ENCODE assay signal across 10 mouse cellular contexts in the genomic region with DNA sequence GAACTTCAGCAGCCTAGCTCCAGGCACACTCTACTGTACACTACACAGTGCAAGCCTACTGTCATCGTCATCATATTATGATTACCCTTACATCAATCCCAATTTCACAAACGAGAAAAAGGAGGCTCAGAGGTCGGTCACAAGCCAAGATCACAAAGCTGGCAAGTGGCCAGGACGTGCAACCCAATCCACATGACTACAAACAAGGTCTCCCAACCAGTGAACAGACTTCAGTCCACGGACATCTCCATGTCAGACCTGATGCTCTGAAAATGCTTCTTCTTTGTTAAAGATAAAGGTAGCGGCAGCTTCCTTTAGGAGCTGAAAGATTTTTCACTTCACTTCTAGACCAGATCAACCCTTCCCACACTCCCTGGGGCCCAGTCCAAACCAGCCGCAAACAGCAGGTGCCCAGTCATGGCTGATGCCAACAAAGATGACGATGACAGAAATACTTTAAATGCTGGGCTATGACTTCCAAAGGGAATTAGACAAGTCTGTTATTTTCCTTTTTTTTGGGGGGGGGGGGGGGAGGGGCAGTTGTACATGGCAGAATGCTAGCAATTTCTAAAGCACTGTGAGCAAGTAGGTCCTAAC.
DNase-seq lines count a peak whose midpoint lies in the region; ATAC-seq lines count a peak whose summit lies in the region.
"Had no signal": no experiment of that assay in that cellular context is flagged by ENCODE, and none has a peak within 500 bp of the region (broad histone marks: within the 10 kb centered on the region; RNA-seq: fewer than 3 reads in every experiment).

No protein-coding gene starts in this region.

- H3K9me3 ChIP-seq in forebrain, embryonic 13.5 days (replicated peaks) = no peaks in the 10 kb centered on the region
- no peaks in the 10 kb centered on the region for H3K9me3 ChIP-seq in midbrain, embryonic 14.5 days (ENCODE audit: control insufficient read depth, low read length)

- H3K4me3 ChIP-seq in forebrain, embryonic 13.5 days = no peak overlapping the region
- no peak overlapping the region for H3K4me3 ChIP-seq in midbrain, embryonic 14.5 days (replicated peaks; ENCODE audit: low read depth, low read length)
- H3K4me3 ChIP-seq: erythroblast, embryonic 14.5 days had no signal

- 52% methylated on average over 8 of the region's 8 CpGs for WGBS in forebrain, embryonic 13.5 days
- WGBS in midbrain, embryonic 14.5 days = 68% methylated on average over 8 of the region's 8 CpGs

- ATAC-seq in forebrain, embryonic 13.5 days = peak; percentile 26
- no peak for ATAC-seq in midbrain, embryonic 14.5 days (ENCODE audit: low FRiP score, low TSS enrichment)

- H3K27me3 ChIP-seq in forebrain, embryonic 13.5 days = no peaks in the 10 kb centered on the region
- H3K27me3 ChIP-seq in midbrain, embryonic 14.5 days (ENCODE audit: control insufficient read depth, insufficient read depth, low read length) = no peaks in the 10 kb centered on the region

- peak overlapping the region; percentile 27; the same call in 1 of the 2 replicates for H3K4me2 ChIP-seq in forebrain, embryonic 13.5 days
- no peak overlapping the region for H3K4me2 ChIP-seq in midbrain, embryonic 14.5 days (ENCODE audit: low read length)

- peaks cover 58% of the 10 kb centered on the region for H3K4me1 ChIP-seq in forebrain, embryonic 13.5 days
- peaks cover 17% of the 10 kb centered on the region for H3K4me1 ChIP-seq in midbrain, embryonic 14.5 days (ENCODE audit: control insufficient read depth, insufficient read depth, low read length)

- H3K9ac ChIP-seq in forebrain, embryonic 13.5 days = no peak overlapping the region
- no peak overlapping the region for H3K9ac ChIP-seq in midbrain, embryonic 14.5 days (replicated peaks; ENCODE audit: low read length)

- H3K36me3 ChIP-seq in forebrain, embryonic 13.5 days (ENCODE audit: poor library complexity, severe bottlenecking) = no peaks in the 10 kb centered on the region
- no peaks in the 10 kb centered on the region for H3K36me3 ChIP-seq in midbrain, embryonic 14.5 days (ENCODE audit: control insufficient read depth, insufficient read depth, low read length)

- peak overlapping the region; percentile 91 for H3K27ac ChIP-seq in forebrain, embryonic 13.5 days
- H3K27ac ChIP-seq in midbrain, embryonic 14.5 days (replicated peaks; ENCODE audit: low read depth, low read length) = peak overlapping the region; percentile 46

- peak; percentile 10 for DNase-seq in kidney, adult 18-20 months
- DNase-seq in kidney, adult 8-10 months = no peak
- DNase-seq in adrenal gland, postnatal 25 days = peak; percentile 18
- peak; percentile 30 for DNase-seq in midbrain, embryonic 14.5 days
- no peak for DNase-seq in embryo, embryonic 11 days
- DNase-seq in T-cell, adult 2 months (ENCODE audit: low spot score) = no peak
- DNase-seq: lung, postnatal 36 days; thymus, postnatal 14 days had no signal

Comparison
In these comparisons a context has a peak if more than half of its experiments do, and no peak if none do; other contexts are left out.
1. DNase-seq: peak in kidney, adult 18-20 months (single experiment), adrenal gland, postnatal 25 days (single experiment) and midbrain, embryonic 14.5 days (single experiment); none in kidney, adult 8-10 months (0 of 2), embryo, embryonic 11 days (single experiment) and T-cell, adult 2 months (single experiment).